Mouse (Mus musculus) kidney, embryonic 15.5 days (tissue): ENCODE measurements around the gene Gm49320. TPM values are rescaled to one million over a fixed set of nuclear protein-coding genes. Genes with fewer than 3 reads are reported as not detected.

Experiments
- ATAC-seq: fragments of 200-750 bp; cut with Nextera tagmentation; replicated peaks from 2 replicates; pipeline ENCODE4 v1.8.0; 2017; ENCODE audit warnings: moderate TSS enrichment; ENCODE audit not compliant: low FRiP score
- H3K27ac ChIP-seq: fragments of 300-500 bp; sonication (generic); 2 replicates; pipeline ENCODE4 v1.5.1; 2015; ENCODE audit warnings: mild to moderate bottlenecking, inconsistent platforms
- H3K27me3 ChIP-seq: fragments of 300-500 bp; sonication (generic); 2 replicates; pipeline ENCODE4 v1.6.1; 2015; ENCODE audit warnings: inconsistent platforms
- H3K36me3 ChIP-seq: fragments of 300-500 bp; sonication (generic); 2 replicates; pipeline ENCODE4 v1.6.1; 2015; ENCODE audit warnings: inconsistent platforms
- H3K4me1 ChIP-seq: fragments of 300-500 bp; sonication (generic); 2 replicates; pipeline ENCODE4 v1.6.1; 2015; ENCODE audit warnings: inconsistent platforms
- H3K4me2 ChIP-seq: fragments of 300-500 bp; sonication (generic); 2 replicates; pipeline ENCODE4 v1.6.1; 2015; ENCODE audit warnings: moderate library complexity, mild to moderate bottlenecking, inconsistent platforms
- H3K4me3 ChIP-seq: fragments of 300-500 bp; sonication (generic); replicated peaks from 2 replicates; pipeline ENCODE4 v1.5.1; 2015; ENCODE audit warnings: mild to moderate bottlenecking, inconsistent platforms
- H3K9ac ChIP-seq: fragments of 300-500 bp; sonication (generic); 2 replicates; pipeline ENCODE4 v1.6.1; 2015; ENCODE audit warnings: mild to moderate bottlenecking, inconsistent platforms
- H3K9me3 ChIP-seq: fragments of 300-500 bp; sonication (generic); replicated peaks from 2 replicates; pipeline ENCODE4 v1.6.1; 2016; ENCODE audit warnings: inconsistent platforms
- WGBS: fragments of 180-500 bp; shearing (Covaris S2); methylation state at CpG from one replicate; pipeline ENCODE4 v1.1.7; 2015; ENCODE audit warnings: mixed read lengths; 5-methylcytosine and 5-hydroxymethylcytosine counted together
- polyA plus RNA-seq: library from polyadenylated mRNA; unstranded; fragments of >200 nt; fragmentation: Nextera tagmentation; extraction: Ambion mirVana; gene quantifications from 2 replicates; pipeline ENCODE4 v1.2.1, GENCODE M21; 2015

Gene Gm49320
- polyA plus RNA-seq, 1 experiment from 2014 or later: 0.91 TPM

DNA sequence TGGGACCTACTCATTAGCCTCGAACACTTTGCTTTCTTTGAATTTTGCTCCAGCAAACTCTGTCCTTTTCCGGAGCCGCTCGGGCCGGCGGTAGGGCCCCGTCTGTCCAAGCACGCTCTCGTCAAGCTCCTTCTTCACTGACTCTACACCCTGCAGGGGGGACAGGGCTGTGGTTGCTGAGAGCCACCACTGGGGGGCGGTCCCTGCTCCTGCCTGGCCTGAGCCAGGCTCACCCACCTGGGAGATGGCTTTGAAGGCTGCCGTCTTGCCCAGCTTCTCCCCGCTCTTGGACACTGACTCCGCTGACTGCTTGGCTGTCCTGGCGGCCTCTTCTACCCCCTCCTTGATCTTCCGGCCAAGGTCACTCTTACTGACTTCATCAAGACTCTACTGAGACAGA lies 29.0 kb downstream of the Gm49320 start:
- peak; percentile 65; the same call in 1 of the 2 replicates for ATAC-seq
- Histone ChIP-seq H3K27ac (no peak overlapping the region), H3K9me3 (no peaks in the 10 kb centered on the region), H3K27me3 (no peaks in the 10 kb centered on the region), H3K36me3 (peaks cover 100% of the 10 kb centered on the region), H3K4me1 (no peaks in the 10 kb centered on the region), H3K4me2 (no peak overlapping the region), H3K4me3 (no peak overlapping the region), H3K9ac (no peak overlapping the region)
- WGBS: 83% methylated on average over 15 of the region's 15 CpGs

DNA sequence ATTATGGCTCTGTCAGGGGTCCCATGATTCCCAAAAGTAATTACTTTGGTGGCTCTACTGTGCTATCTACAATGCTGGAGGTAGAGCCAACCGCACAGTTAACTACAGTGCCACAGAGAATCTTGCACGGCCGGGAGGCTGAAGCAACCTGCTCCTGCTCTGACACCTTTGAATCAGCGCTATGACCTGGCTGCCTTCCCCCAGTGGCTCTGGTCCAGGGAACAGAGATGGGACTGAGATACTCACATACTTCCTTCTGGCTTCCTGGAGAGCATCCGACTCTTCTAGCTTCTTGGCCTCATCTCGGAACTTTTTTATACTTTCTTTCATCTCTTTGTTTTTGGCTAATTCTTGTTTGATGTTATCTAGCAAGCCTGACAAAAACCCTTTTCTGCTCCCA lies 30.9 kb downstream of the Gm49320 start:
- Histone ChIP-seq H3K36me3 (peaks cover 94% of the 10 kb centered on the region), H3K4me3 (no peak overlapping the region), H3K27ac (no peak overlapping the region), H3K4me1 (peaks cover 3% of the 10 kb centered on the region), H3K9me3 (no peaks in the 10 kb centered on the region), H3K27me3 (no peaks in the 10 kb centered on the region), H3K4me2 (no peak overlapping the region), H3K9ac (no peak overlapping the region)
- ATAC-seq: no peak
- WGBS: 91% methylated on average over 6 of the region's 6 CpGs

- under 1% methylated on average over 39 of the region's 39 CpGs for WGBS
- Histone ChIP-seq H3K36me3 (peaks cover 35% of the 10 kb centered on the region), H3K4me1 (peaks cover 14% of the 10 kb centered on the region), H3K27me3 (no peaks in the 10 kb centered on the region), H3K9ac (peak within 1 kb of the TSS; percentile 79), H3K4me2 (peak within 1 kb of the TSS; percentile 64), H3K4me3 (peak within 1 kb of the TSS; percentile 77), H3K27ac (peak within 1 kb of the TSS; percentile 52), H3K9me3 (no peaks in the 10 kb centered on the region)
- ATAC-seq: peak; percentile 97
These were observed 36.8 kb downstream of the Gm49320 start, which contains the start of gene Timm44 for GRCm38 (mm10) chr8:4275275-4276110. TSS of gene Timm44 (minus strand) at chr8:4275913.

- Histone ChIP-seq H3K27ac (peak overlapping the region; percentile 52), H3K27me3 (no peaks in the 10 kb centered on the region), H3K36me3 (peaks cover 29% of the 10 kb centered on the region), H3K4me1 (peaks cover 18% of the 10 kb centered on the region), H3K9me3 (no peaks in the 10 kb centered on the region), H3K4me2 (peak overlapping the region; percentile 64), H3K9ac (peak overlapping the region; percentile 79), H3K4me3 (peak overlapping the region; percentile 77)
- 27% methylated on average over 9 of the region's 9 CpGs for WGBS
- ATAC-seq: no peak; the same call in 1 of the 2 replicates
These were observed 37.4 kb downstream of the Gm49320 start for GRCm38 (mm10) chr8:4276111-4276465.

DNA sequence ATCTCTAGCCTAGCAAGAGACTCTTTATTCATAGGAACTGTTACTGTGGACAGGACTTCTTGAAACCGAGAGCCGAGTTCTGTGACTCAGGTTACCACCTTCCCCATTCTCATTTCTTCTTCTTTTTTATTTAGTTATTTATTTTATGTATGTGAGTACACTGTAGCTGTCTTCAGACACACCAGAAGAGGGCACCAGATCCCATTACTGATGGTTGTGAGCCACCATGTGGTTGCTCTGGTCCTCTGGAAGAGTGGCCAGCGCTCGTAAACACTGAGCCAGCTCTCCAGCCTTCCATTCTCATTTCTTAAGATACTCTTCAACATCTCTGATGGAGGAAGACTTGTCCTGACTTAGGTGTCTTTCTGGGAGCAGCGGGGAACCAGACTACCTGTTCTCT lies 54.1 kb downstream of the Gm49320 start:
- Histone ChIP-seq H3K27ac (no peak overlapping the region), H3K27me3 (no peaks in the 10 kb centered on the region), H3K36me3 (peaks cover 99% of the 10 kb centered on the region), H3K4me1 (no peaks in the 10 kb centered on the region), H3K9ac (no peak overlapping the region), H3K9me3 (no peaks in the 10 kb centered on the region), H3K4me2 (no peak overlapping the region), H3K4me3 (no peak overlapping the region)
- no peak for ATAC-seq
- 92% methylated on average over 5 of the region's 5 CpGs for WGBS

DNA sequence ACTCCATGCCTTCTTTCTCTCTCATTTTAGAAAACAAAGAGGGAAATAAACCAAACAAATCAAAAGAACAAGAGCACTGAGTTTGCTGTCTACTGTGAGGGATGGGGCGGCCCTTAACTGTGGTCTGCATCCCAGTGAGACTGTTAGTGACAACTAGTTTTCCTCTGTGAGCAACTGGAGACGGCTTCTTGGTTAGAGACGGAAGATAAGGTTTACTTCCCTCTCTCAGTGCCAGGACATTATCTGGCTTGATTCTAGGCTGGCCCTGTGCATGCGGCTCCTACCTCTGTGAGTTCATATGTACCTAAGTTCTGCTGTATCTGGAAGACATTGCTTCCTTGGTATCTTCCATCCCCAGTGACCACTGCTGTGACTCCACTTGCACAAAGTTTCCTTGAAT lies 59.2 kb downstream of the Gm49320 start:
- no peak overlapping the region for H3K27ac ChIP-seq
- H3K4me2 ChIP-seq: no peak overlapping the region
- WGBS: 96% methylated on average over 4 of the region's 4 CpGs
- H3K4me3 ChIP-seq: no peak overlapping the region
- no peak overlapping the region for H3K9ac ChIP-seq
- no peaks in the 10 kb centered on the region for H3K27me3 ChIP-seq
- H3K9me3 ChIP-seq: no peaks in the 10 kb centered on the region
- no peak for ATAC-seq
- no peaks in the 10 kb centered on the region for H3K4me1 ChIP-seq
- peaks cover 100% of the 10 kb centered on the region for H3K36me3 ChIP-seq

Other genes starting within 250 kb of the Gm49320 start
- not detected in 2 replicates for gene Cd209f, start 133.0 kb upstream of the Gm49320 start, polyA plus RNA-seq
- not detected in 2 replicates for gene Cd209g, start 104.8 kb upstream of the Gm49320 start, polyA plus RNA-seq
- gene Evi5l, start 72.3 kb upstream of the Gm49320 start, polyA plus RNA-seq: 23.7 and 28.8 TPM in 2 replicates
- gene Prr36, start 21.4 kb upstream of the Gm49320 start, polyA plus RNA-seq: 4.4 and 4.9 TPM in 2 replicates
- gene Lrrc8e, start 12.0 kb upstream of the Gm49320 start, polyA plus RNA-seq: 0.78 and 1.0 TPM in 2 replicates
- 28.0 and 31.5 TPM in 2 replicates for gene Map2k7, start 125 bp upstream of the Gm49320 start, polyA plus RNA-seq
- gene Tgfbr3l, start 9.3 kb downstream of the Gm49320 start, polyA plus RNA-seq: 3.8 and 6.5 TPM in 2 replicates
- gene Snapc2, start 14.2 kb downstream of the Gm49320 start, polyA plus RNA-seq: 56.1 and 62.9 TPM in 2 replicates
- gene Ctxn1, start 20.4 kb downstream of the Gm49320 start, polyA plus RNA-seq: 98.6 and 110 TPM in 2 replicates
- 64.5 and 69.5 TPM in 2 replicates for gene Timm44, start 37.0 kb downstream of the Gm49320 start, polyA plus RNA-seq
- gene Ccl25, start 86.3 kb downstream of the Gm49320 start, polyA plus RNA-seq: 17.2 and 18.2 TPM in 2 replicates
- gene Elavl1, start 86.5 kb downstream of the Gm49320 start, polyA plus RNA-seq: 257 and 267 TPM in 2 replicates